Mouse (Mus musculus): Measurements from ENCODE around the gene Ubald1.

GRCm38 (mm10) chr16:4916608-4917007 is 36.5 kb upstream of the Ubald1 start:
- no peak for TF ChIP-seq POLR2A (IDR thresholded peaks at IDR 0.05; ENCODE audit: control insufficient read depth in 1 of 2, insufficient read depth in 1 of 2, low read depth in 1 of 2, low read length in 2 of 2, poor library complexity in 1 of 2)
- TF ChIP-seq CTCF (IDR thresholded peaks at IDR 0.05 in 2 of 3, conservative IDR thresholded peaks at IDR 0.05 in 1 of 3; ENCODE audit: control insufficient read depth in 1 of 3, insufficient read depth in 1 of 3, low read depth in 2 of 3, low read length in 3 of 3, poor library complexity in 1 of 3, severe bottlenecking in 1 of 3): no peak
- no peak for TF ChIP-seq EP300 (IDR thresholded peaks at IDR 0.05; ENCODE audit: low read depth in 1 of 2, low read length in 2 of 2)
- no peak for TF ChIP-seq MXI1 (IDR thresholded peaks at IDR 0.05; ENCODE audit: low read depth, low read length)
- no peak for TF ChIP-seq ZMIZ1 (IDR thresholded peaks at IDR 0.05; ENCODE audit: low read depth, low read length)
- TF ChIP-seq CHD2 (IDR thresholded peaks at IDR 0.05; ENCODE audit: low read length): no peak
- no peak for TF ChIP-seq USF1 (IDR thresholded peaks at IDR 0.05; ENCODE audit: low read depth, low read length)
- TF ChIP-seq CHD1 (IDR thresholded peaks at IDR 0.05; ENCODE audit: low read depth, low read length): no peak
